Mouse (Mus musculus) E14TG2a.4 (cell line): ENCODE data around the gene Atp8a1.

Experiments used
- H3K27me3 ChIP-seq: 2 replicates; pipeline ENCODE4 v1.6.1; 2014; ENCODE audit warnings: low read length, control low read depth; ENCODE audit not compliant: insufficient read depth
- H3K36me3 ChIP-seq: 2 replicates; pipeline ENCODE4 v1.6.1; 2014; ENCODE audit warnings: low read length, control low read depth; ENCODE audit not compliant: insufficient read depth
- H3K4me1 ChIP-seq: replicated peaks from 2 replicates; pipeline ENCODE4 v1.6.1; 2014; ENCODE audit warnings: low read depth, low read length, control low read depth
- H3K4me3 ChIP-seq: replicated peaks from 2 replicates; pipeline ENCODE4 v1.5.1; 2014; ENCODE audit warnings: mild to moderate bottlenecking, low read length
- H3K9me3 ChIP-seq: 2 replicates; pipeline ENCODE4 v1.6.1; 2014; ENCODE audit warnings: low read length, control low read depth
- CTCF ChIP-seq: conservative IDR thresholded peaks from 2 replicates; pipeline ENCODE4 v1.5.1; 2014; ENCODE audit warnings: low read length
- NANOG ChIP-seq: IDR thresholded peaks from 2 replicates; pipeline ENCODE4 v1.6.1; 2014; ENCODE audit warnings: borderline replicate concordance, low read length, mixed read lengths
- POU5F1 ChIP-seq: IDR thresholded peaks from 2 replicates; pipeline ENCODE4 v1.6.1; 2014; ENCODE audit warnings: low read length, borderline replicate concordance

Gene Atp8a1

DNA sequence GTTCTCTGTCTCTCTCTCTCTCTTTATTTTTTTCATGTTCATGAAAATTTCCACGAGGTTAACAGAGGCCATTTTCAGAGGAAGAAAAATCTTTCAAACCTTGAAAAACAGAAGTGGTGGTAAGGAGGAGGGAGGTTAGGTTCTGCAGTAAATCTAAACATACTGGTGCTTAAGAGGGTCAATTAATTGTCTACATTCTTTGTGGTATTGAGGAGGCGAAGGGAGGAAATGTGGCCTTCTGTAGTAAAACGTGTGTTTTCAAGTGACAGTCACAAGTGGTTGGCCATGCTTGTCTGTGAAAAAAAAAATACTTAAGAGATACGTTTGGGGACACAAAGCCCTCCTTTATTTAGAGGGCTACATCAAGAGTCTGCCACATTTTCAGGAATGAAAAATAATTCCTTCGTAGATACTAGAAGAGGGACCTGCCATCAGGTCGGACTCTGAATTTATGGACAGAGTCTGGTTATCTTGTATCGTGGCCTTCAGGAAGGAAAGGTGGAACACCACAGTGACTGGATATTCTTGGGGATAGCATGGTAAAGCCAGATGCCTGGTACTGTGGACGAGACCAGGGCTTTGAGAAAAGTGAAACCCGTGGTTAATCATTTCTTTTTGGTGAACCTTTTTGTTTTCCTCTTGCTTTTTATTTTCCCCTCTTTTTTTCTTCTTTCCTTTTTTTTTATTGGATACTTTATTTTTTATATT, 113.5 kb downstream of the Atp8a1 start:
- TF ChIP-seq NANOG (no peak), POU5F1 (no peak)
- Histone ChIP-seq H3K36me3 (peaks cover 4% of the 10 kb centered on the region; the same call in 1 of the 2 replicates), H3K9me3 (peaks cover 9% of the 10 kb centered on the region)

DNA sequence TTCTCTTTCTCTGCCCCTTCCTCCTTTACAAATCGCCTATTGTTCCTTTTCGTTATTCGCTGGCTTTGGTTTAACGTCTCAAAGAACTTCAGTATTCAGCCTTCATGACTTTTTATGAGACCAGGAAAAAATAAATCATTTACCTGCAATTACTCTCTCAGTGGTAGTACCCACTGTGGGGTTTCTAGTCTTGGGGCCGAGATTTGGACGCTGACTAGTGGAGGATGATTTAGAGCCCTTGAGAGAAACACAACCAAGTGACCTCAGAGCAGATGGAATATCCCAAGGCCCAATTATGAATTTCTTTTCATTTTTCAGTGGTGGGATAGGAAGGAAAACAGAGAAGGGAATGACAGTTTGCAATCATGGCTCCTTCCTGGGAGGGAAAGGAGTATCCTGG, 114.1 kb downstream of the Atp8a1 start:
- peaks cover 9% of the 10 kb centered on the region for H3K9me3 ChIP-seq
- TF ChIP-seq POU5F1, result no peak
- TF ChIP-seq NANOG, result no peak
- no peak for TF ChIP-seq CTCF
- H3K4me3 ChIP-seq, result no peak overlapping the region
- H3K4me1 ChIP-seq, result no peaks in the 10 kb centered on the region
- no peaks in the 10 kb centered on the region for H3K27me3 ChIP-seq
- peaks cover 4% of the 10 kb centered on the region; the same call in 1 of the 2 replicates for H3K36me3 ChIP-seq

More for the DNA sequence above, 113.5 kb downstream of the Atp8a1 start:
- Histone ChIP-seq H3K27me3 (no peaks in the 10 kb centered on the region), H3K4me3 (no peak overlapping the region), H3K4me1 (no peaks in the 10 kb centered on the region)

DNA sequence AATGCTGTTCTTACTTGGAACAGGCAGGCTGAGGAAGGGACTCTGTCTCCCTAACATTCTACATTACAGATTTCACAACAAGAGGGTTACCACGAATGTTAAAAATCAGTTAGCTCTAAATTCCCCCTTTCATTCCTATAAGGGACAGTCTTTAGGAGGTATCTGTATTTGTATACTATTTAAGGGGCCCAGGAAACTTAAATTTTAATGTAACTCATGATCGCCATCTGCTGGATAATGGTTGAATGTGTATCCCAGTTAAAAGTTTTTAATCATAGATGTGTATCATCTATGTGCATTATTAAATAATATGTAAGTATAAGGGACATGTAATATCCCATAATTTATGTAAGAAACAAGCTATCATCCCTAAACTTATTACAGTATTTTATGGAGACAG, 119.5 kb downstream of the Atp8a1 start:
- no peak for TF ChIP-seq POU5F1
- TF ChIP-seq NANOG, result no peak
- TF ChIP-seq CTCF, result no peak; the same call in 1 of the 2 replicates
- H3K4me1 ChIP-seq, result no peaks in the 10 kb centered on the region
- no peaks in the 10 kb centered on the region for H3K9me3 ChIP-seq
- H3K36me3 ChIP-seq, result 0 out of 2 replicates have a peak, but pooled peaks cover 5% of the 10 kb centered on the region
- no peak overlapping the region for H3K4me3 ChIP-seq
- no peaks in the 10 kb centered on the region for H3K27me3 ChIP-seq

DNA sequence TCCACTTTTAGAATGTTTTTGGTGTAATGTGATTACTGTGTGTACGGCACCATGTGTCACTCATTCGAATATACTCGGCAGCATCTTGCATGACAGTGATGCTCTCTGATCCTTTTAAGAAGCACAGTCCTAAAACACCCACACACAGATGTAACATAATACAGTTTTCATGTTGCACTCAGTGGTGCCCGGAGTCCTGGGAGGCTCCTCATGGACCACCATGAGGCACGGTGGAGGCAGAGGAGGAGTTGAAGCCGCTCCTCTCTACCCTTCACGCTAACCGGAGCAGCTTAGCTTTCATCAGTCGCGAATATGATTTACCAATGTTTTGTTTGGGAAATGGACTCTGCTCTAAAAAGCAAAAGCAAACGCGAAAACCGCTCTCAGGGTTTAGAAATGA, 120.4 kb downstream of the Atp8a1 start:
- H3K4me3 ChIP-seq, result no peak overlapping the region
- H3K9me3 ChIP-seq, result no peaks in the 10 kb centered on the region
- H3K27me3 ChIP-seq, result no peaks in the 10 kb centered on the region
- H3K4me1 ChIP-seq, result no peaks in the 10 kb centered on the region
- TF ChIP-seq CTCF, result no peak
- TF ChIP-seq NANOG, result no peak
- no peak for TF ChIP-seq POU5F1
- H3K36me3 ChIP-seq, result 0 out of 2 replicates have a peak, but pooled peaks cover 5% of the 10 kb centered on the region

DNA sequence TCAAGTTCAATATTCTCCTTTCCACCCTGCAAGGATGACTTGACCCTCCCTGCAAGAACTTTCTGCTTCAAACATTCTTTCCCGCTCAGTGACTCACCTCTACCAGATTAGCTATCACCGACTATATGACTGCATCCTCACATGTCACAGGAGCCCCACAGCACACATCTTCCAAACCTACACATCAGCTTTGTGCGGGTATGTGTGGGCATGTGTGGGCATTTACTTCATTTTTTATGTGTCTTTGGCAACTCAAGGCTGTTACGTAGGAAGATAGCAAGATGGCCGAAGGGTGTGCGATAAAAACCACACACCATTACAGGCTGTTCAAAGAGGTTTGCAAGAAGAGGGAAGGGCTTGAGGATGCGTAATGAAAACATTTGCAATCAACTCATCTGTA, 145.6 kb downstream of the Atp8a1 start:
- H3K4me3 ChIP-seq, result no peak overlapping the region
- H3K4me1 ChIP-seq, result peaks cover 14% of the 10 kb centered on the region
- H3K36me3 ChIP-seq, result peaks cover 15% of the 10 kb centered on the region; the same call in 1 of the 2 replicates
- H3K27me3 ChIP-seq, result peaks cover 28% of the 10 kb centered on the region
- no peak for TF ChIP-seq POU5F1
- TF ChIP-seq CTCF, result no peak
- TF ChIP-seq NANOG, result no peak
- no peaks in the 10 kb centered on the region for H3K9me3 ChIP-seq

DNA sequence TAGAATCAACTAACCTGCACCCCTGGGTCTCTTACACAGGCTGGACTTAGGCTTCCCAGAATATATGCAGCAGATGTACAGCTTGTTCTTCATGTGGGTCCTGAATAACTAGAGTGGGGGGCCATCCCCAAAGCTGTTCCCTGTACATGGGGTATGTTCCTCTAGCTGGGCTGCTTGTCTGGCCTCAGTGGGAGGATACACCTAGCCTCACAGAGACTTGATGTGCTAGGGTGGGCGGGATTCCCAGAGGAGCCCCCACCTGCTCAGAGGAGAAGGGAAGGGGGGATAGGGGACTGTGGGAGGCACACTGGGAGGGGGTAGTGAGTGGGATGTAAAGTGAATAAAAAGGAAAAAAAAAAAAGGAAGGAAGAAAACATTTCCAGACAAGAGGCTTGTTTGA, 147.8 kb downstream of the Atp8a1 start:
- Histone ChIP-seq H3K9me3 (no peaks in the 10 kb centered on the region), H3K36me3 (peaks cover 12% of the 10 kb centered on the region; the same call in 1 of the 2 replicates), H3K27me3 (peaks cover 38% of the 10 kb centered on the region), H3K4me3 (no peak overlapping the region), H3K4me1 (peaks cover 14% of the 10 kb centered on the region)
- TF ChIP-seq NANOG (no peak), CTCF (no peak), POU5F1 (no peak)

DNA sequence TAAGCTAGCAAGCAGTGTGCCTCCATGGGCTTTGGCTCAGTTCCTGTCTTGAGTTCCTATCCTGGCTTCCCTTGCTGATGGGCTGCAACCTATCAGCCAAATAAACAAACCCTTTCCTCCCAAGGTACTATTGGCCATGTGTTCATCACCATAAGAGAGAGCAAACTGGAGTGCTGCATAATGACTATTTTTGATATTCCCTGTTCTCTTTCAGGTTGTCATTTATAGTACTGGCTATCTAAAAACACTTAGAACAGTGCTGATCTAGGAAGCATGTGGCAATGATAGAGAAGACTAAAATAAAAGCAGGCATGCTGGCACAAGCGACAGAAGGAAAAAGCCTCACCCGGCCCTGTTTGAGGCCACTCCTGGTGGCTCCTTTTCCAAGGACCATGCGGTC, 149.1 kb downstream of the Atp8a1 start:
- Histone ChIP-seq H3K9me3 (no peaks in the 10 kb centered on the region), H3K4me1 (peaks cover 14% of the 10 kb centered on the region), H3K36me3 (peaks cover 12% of the 10 kb centered on the region; the same call in 1 of the 2 replicates), H3K27me3 (peaks cover 41% of the 10 kb centered on the region), H3K4me3 (no peak overlapping the region)
- no peak for TF ChIP-seq NANOG
- no peak for TF ChIP-seq POU5F1
- no peak for TF ChIP-seq CTCF

DNA sequence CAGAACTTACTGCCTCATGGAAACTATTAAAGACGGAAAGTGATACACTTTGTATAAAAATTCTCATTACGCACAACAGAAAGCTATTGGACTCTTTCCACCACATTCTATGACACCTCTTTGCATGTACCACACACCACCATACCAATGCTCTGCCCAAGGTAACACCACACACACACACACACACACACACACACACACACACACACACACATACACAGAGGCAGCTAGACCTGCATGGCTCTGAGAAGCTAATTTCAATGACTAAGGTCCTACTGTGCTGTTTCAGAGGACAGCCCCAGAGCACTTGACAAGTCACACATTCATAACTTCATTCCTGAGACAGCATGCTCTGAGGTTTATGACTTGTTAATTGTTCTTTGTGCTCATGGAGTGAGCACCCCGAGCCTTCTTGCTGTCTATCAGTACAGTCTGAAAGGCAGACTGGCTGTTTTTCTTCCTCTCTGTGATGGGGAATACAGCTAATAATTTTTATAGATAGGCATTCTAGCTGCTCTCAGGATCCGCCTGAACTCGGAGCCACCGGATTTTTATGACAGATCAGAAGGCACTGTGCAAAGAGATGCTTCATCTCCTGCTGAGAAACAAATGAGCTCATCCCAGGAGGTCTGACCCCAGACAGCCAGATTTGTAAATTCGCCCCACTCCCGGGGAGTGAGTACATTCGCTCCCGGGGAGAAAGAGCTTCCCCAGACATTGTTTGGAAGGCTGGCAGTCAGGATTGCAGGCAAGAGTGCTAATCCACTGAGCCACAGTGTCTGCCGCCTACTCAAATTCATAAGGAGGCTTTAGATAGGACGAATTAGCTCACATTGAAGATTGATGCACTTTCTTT, 150.3 kb downstream of the Atp8a1 start:
- TF ChIP-seq CTCF (no peak), NANOG (peak; percentile 68; the same call in 1 of the 2 replicates)
- Histone ChIP-seq H3K4me1 (peaks cover 14% of the 10 kb centered on the region), H3K9me3 (no peaks in the 10 kb centered on the region), H3K27me3 (peaks cover 44% of the 10 kb centered on the region), H3K36me3 (peaks cover 7% of the 10 kb centered on the region; the same call in 1 of the 2 replicates), H3K4me3 (no peak overlapping the region)
